Mouse (Mus musculus) macrophage (primary cell): ENCODE measurements around the gene Grik4. TPM values are rescaled to one million over a fixed set of nuclear protein-coding genes. Genes with fewer than 3 reads are reported as not detected.
A peak's percentile ranks its signal among the peaks of the same experiment; 100 is the strongest.

Source experiments
- H3K27ac ChIP-seq: fragments of 350-480 bp; formaldehyde crosslinking; 2 replicates; pipeline ENCODE4 v1.9.0; 2021
- H3K36me3 ChIP-seq: fragments of 350-480 bp; formaldehyde crosslinking; 2 replicates; pipeline ENCODE4 v1.9.0; 2021; ENCODE audit errors: inconsistent target
- H3K4me3 ChIP-seq: fragments of 350-480 bp; formaldehyde crosslinking; 2 replicates; pipeline ENCODE4 v1.9.0; 2021; ENCODE audit errors: inconsistent target
- H3K79me2 ChIP-seq: fragments of 350-480 bp; formaldehyde crosslinking; 2 replicates; pipeline ENCODE4 v1.9.0; 2021; ENCODE audit errors: inconsistent target
- WGBS: methylation state at CpG from one replicate; pipeline ENCODE4 v1.1.7; 2026; ENCODE audit warnings: inconsistent platforms; ENCODE audit not compliant: missing documents; 5-methylcytosine and 5-hydroxymethylcytosine counted together
- polyA plus RNA-seq: library from polyadenylated mRNA; stranded (reverse); fragments of 250-400 nt; gene quantifications from 3 replicates; pipeline ENCODE4 v1.2.4, GENCODE M21; 2018; ENCODE audit warnings: inconsistent platforms

The Grik4 gene
- polyA plus RNA-seq, 1 experiment from 2014 or later, result not detected

GRCm38 (mm10) chr9:42859959-42860794, 84.1 kb downstream of the Grik4 start:
- no peaks in the 10 kb centered on the region for H3K36me3 ChIP-seq
- no peak overlapping the region for H3K4me3 ChIP-seq
- peak overlapping the region; percentile 46; the same call in 1 of the 2 replicates for H3K27ac ChIP-seq
- H3K79me2 ChIP-seq, result no peaks in the 10 kb centered on the region
- WGBS, result 14% methylated on average over 10 of the region's 10 CpGs

- Histone ChIP-seq H3K4me3 (no peak overlapping the region), H3K36me3 (no peaks in the 10 kb centered on the region), H3K27ac (no peak overlapping the region), H3K79me2 (no peaks in the 10 kb centered on the region)
- WGBS, result 93% methylated on average over 4 of the region's 4 CpGs
These were observed 85.1 kb downstream of the Grik4 start for GRCm38 (mm10) chr9:42858998-42859690.

GRCm38 (mm10) chr9:42858576-42858975, 85.7 kb downstream of the Grik4 start:
- no peaks in the 10 kb centered on the region for H3K79me2 ChIP-seq
- 87% methylated on average over 3 of the region's 3 CpGs for WGBS
- H3K4me3 ChIP-seq, result no peak overlapping the region
- no peaks in the 10 kb centered on the region for H3K36me3 ChIP-seq
- no peak overlapping the region for H3K27ac ChIP-seq

GRCm38 (mm10) chr9:42857756-42858155, 86.5 kb downstream of the Grik4 start:
- 92% methylated on average over 3 of the region's 3 CpGs for WGBS
- Histone ChIP-seq H3K27ac (no peak overlapping the region), H3K79me2 (no peaks in the 10 kb centered on the region), H3K36me3 (no peaks in the 10 kb centered on the region), H3K4me3 (no peak overlapping the region)

- Histone ChIP-seq H3K79me2 (no peaks in the 10 kb centered on the region), H3K27ac (no peak overlapping the region), H3K4me3 (no peak overlapping the region), H3K36me3 (no peaks in the 10 kb centered on the region)
- 93% methylated on average over 3 of the region's 3 CpGs for WGBS
These were observed 91.2 kb downstream of the Grik4 start for GRCm38 (mm10) chr9:42853077-42853476.

GRCm38 (mm10) chr9:42850063-42850462, 94.2 kb downstream of the Grik4 start:
- Histone ChIP-seq H3K36me3 (no peaks in the 10 kb centered on the region), H3K79me2 (no peaks in the 10 kb centered on the region), H3K27ac (no peak overlapping the region), H3K4me3 (no peak overlapping the region)
- 93% methylated on average over 6 of the region's 6 CpGs for WGBS

GRCm38 (mm10) chr9:42848061-42848460, 96.2 kb downstream of the Grik4 start:
- Histone ChIP-seq H3K36me3 (no peaks in the 10 kb centered on the region), H3K79me2 (no peaks in the 10 kb centered on the region), H3K4me3 (no peak overlapping the region), H3K27ac (no peak overlapping the region)
- 84% methylated on average over 5 of the region's 9 CpGs for WGBS

- WGBS, result 95% methylated on average over 10 of the region's 10 CpGs
- Histone ChIP-seq H3K36me3 (no peaks in the 10 kb centered on the region), H3K27ac (no peak overlapping the region), H3K79me2 (no peaks in the 10 kb centered on the region), H3K4me3 (no peak overlapping the region)
These were observed 97.4 kb downstream of the Grik4 start for GRCm38 (mm10) chr9:42846676-42847425.

GRCm38 (mm10) chr9:42846139-42846538, 98.2 kb downstream of the Grik4 start:
- Histone ChIP-seq H3K4me3 (no peak overlapping the region), H3K79me2 (no peaks in the 10 kb centered on the region), H3K27ac (no peak overlapping the region), H3K36me3 (no peaks in the 10 kb centered on the region)
- 9% methylated on average over 4 of the region's 4 CpGs for WGBS

GRCm38 (mm10) chr9:42844301-42844700, 100.0 kb downstream of the Grik4 start:
- no peak overlapping the region for H3K27ac ChIP-seq
- 97% methylated on average over 5 of the region's 5 CpGs for WGBS
- H3K79me2 ChIP-seq, result no peaks in the 10 kb centered on the region
- no peaks in the 10 kb centered on the region for H3K36me3 ChIP-seq
- no peak overlapping the region for H3K4me3 ChIP-seq

GRCm38 (mm10) chr9:42838299-42838698, 106.0 kb downstream of the Grik4 start:
- Histone ChIP-seq H3K4me3 (no peak overlapping the region), H3K79me2 (no peaks in the 10 kb centered on the region), H3K36me3 (no peaks in the 10 kb centered on the region), H3K27ac (0 out of 2 replicates have a peak overlapping the region, but pooled peaks have one; percentile 12)
- WGBS, result 31% methylated on average over 5 of the region's 5 CpGs

GRCm38 (mm10) chr9:42837498-42837897, 106.8 kb downstream of the Grik4 start:
- Histone ChIP-seq H3K27ac (peak overlapping the region; percentile 12; the same call in 1 of the 2 replicates), H3K36me3 (no peaks in the 10 kb centered on the region), H3K79me2 (no peaks in the 10 kb centered on the region), H3K4me3 (no peak overlapping the region)
- 7% methylated on average over 6 of the region's 6 CpGs for WGBS

GRCm38 (mm10) chr9:42831558-42831957, 112.7 kb downstream of the Grik4 start:
- 89% methylated on average over 6 of the region's 6 CpGs for WGBS
- no peak overlapping the region for H3K27ac ChIP-seq

GRCm38 (mm10) chr9:42819247-42819646, 125.0 kb downstream of the Grik4 start:
- Histone ChIP-seq H3K27ac (no peak overlapping the region), H3K36me3 (no peaks in the 10 kb centered on the region), H3K4me3 (no peak overlapping the region), H3K79me2 (no peaks in the 10 kb centered on the region)
- 55% methylated on average over 3 of the region's 3 CpGs for WGBS

More at GRCm38 (mm10) chr9:42831558-42831957, 112.7 kb downstream of the Grik4 start:
- Histone ChIP-seq H3K79me2 (no peaks in the 10 kb centered on the region), H3K4me3 (no peak overlapping the region), H3K36me3 (no peaks in the 10 kb centered on the region)
